Mouse (Mus musculus): ENCODE measurements around the gene N4bp2l2. TPM values are rescaled to one million over a fixed set of nuclear protein-coding genes. Genes with fewer than 3 reads are reported as not detected.
"Not testable (repeated sequence)": the region's sequence is repeated elsewhere in the genome, so short reads cannot be mapped to it uniquely, and the experiment has no call there.

N4bp2l2 gene
- polyA plus RNA-seq, 1 experiment from 2014 or later, result 39.4 TPM

GRCm38 (mm10) chr5:150672343-150672742 lies 6.4 kb upstream of the N4bp2l2 start:
- Histone ChIP-seq H3K27ac (no peak overlapping the region), H3K4me3 (replicated peaks) (no peak overlapping the region), H3K36me3 (replicated peaks) (no peaks in the 10 kb centered on the region), H3K4me1 (peaks cover 21% of the 10 kb centered on the region), H3K4me2 (no peak overlapping the region), H3K9ac (no peak overlapping the region), H3K27me3 (no peaks in the 10 kb centered on the region), H3K9me3 (no peaks in the 10 kb centered on the region)
- no peak for ATAC-seq (ENCODE audit: low FRiP score)
- 91% methylated on average over 7 of the region's 7 CpGs for WGBS

- Histone ChIP-seq H3K27ac (no peak overlapping the region), H3K4me3 (replicated peaks) (no peak overlapping the region), H3K27me3 (no peaks in the 10 kb centered on the region), H3K9me3 (no peaks in the 10 kb centered on the region), H3K4me1 (peaks cover 8% of the 10 kb centered on the region), H3K9ac (no peak overlapping the region), H3K4me2 (no peak overlapping the region), H3K36me3 (replicated peaks) (no peaks in the 10 kb centered on the region)
- 59% methylated on average over 4 of the region's 4 CpGs for WGBS
- ATAC-seq (ENCODE audit: low FRiP score), result no peak
Measured at GRCm38 (mm10) chr5:150668731-150669130, 2.7 kb upstream of the N4bp2l2 start.

- Histone ChIP-seq H3K27me3 (no peaks in the 10 kb centered on the region), H3K4me1 (peaks cover 16% of the 10 kb centered on the region), H3K4me3 (replicated peaks) (peak overlapping the region; percentile 98), H3K36me3 (replicated peaks) (peaks cover 18% of the 10 kb centered on the region), H3K9me3 (no peaks in the 10 kb centered on the region), H3K27ac (peak overlapping the region; percentile 90), H3K4me2 (peak overlapping the region; percentile 69), H3K9ac (peak overlapping the region; percentile 93)
- ATAC-seq (ENCODE audit: low FRiP score), result peak; percentile 98
- WGBS, result under 1% methylated on average over 52 of the region's 52 CpGs
Measured at GRCm38 (mm10) chr5:150665132-150665954, 640 bp downstream of the N4bp2l2 start.

DNA sequence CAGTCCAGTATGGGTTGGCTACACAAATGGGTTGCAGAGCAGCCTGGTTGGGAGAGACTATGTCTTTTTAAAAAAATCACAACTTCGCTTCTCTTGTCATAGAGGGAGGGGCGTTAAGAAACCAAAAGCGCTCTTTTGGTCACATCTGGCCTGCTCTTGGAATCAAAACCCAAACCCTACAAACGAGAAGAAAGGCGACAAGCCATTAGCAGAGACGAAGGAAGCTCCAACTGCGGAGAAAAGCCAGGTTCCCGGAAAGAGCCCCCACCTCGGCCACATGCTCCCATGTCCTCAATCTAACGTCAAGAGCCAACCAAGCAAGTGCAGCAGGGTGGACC lies 1.2 kb downstream of the N4bp2l2 start:
- peak overlapping the region; percentile 69 for H3K4me2 ChIP-seq
- peaks cover 18% of the 10 kb centered on the region for H3K36me3 ChIP-seq (replicated peaks)
- H3K9ac ChIP-seq, result peak overlapping the region; percentile 93
- peaks cover 16% of the 10 kb centered on the region for H3K4me1 ChIP-seq
- no peaks in the 10 kb centered on the region for H3K9me3 ChIP-seq
- no peak for ATAC-seq (ENCODE audit: low FRiP score)
- 1% methylated on average over 10 of the region's 10 CpGs for WGBS
- H3K27me3 ChIP-seq, result no peaks in the 10 kb centered on the region
- H3K4me3 ChIP-seq (replicated peaks), result peak overlapping the region; percentile 98
- H3K27ac ChIP-seq, result peak overlapping the region; percentile 90

- WGBS, result 95% methylated on average over 7 of the region's 7 CpGs
- H3K9me3 ChIP-seq; ATAC-seq (ENCODE audit: low FRiP score); H3K4me3 ChIP-seq (replicated peaks); H3K27me3 ChIP-seq; H3K9ac ChIP-seq; H3K27ac ChIP-seq: not testable (repeated sequence)
- H3K36me3 ChIP-seq (replicated peaks), result peaks cover 18% of the 10 kb centered on the region
- peak overlapping the region; percentile 15; the same call in 1 of the 2 replicates for H3K4me2 ChIP-seq
- peaks cover 16% of the 10 kb centered on the region for H3K4me1 ChIP-seq
Measured at GRCm38 (mm10) chr5:150663926-150664325, 2.1 kb downstream of the N4bp2l2 start.

GRCm38 (mm10) chr5:150660296-150660695 lies 5.7 kb downstream of the N4bp2l2 start:
- H3K4me2 ChIP-seq; H3K9ac ChIP-seq; H3K27ac ChIP-seq; H3K9me3 ChIP-seq; ATAC-seq (ENCODE audit: low FRiP score); H3K4me3 ChIP-seq (replicated peaks); H3K27me3 ChIP-seq: not testable (repeated sequence)
- 95% methylated on average over 3 of the region's 3 CpGs for WGBS
- Histone ChIP-seq H3K36me3 (replicated peaks) (peaks cover 18% of the 10 kb centered on the region), H3K4me1 (peaks cover 30% of the 10 kb centered on the region)

DNA sequence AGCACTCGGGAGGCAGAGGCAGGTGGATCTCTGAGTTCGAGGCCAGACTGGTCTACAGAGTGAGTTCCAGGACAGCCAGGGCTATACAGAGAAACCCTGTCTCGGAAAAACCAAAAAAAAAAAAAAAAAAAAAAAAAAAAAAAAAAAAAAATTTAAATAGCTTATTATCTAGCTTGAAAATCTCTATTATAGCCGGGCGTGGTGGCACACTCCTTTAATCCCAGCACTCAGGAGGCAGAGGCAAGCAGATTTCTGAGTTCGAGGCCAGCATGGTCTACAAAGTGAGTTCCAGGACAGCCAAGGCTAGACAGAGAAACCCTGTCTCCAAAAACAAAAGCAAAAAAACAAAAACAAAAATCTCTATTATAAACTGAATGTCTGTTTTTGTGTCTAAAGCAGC lies 6.6 kb downstream of the N4bp2l2 start:
- peaks cover 27% of the 10 kb centered on the region for H3K4me1 ChIP-seq
- peaks cover 18% of the 10 kb centered on the region for H3K36me3 ChIP-seq (replicated peaks)
- H3K27me3 ChIP-seq; H3K9me3 ChIP-seq; H3K4me3 ChIP-seq (replicated peaks); H3K27ac ChIP-seq; ATAC-seq (ENCODE audit: low FRiP score); H3K4me2 ChIP-seq; H3K9ac ChIP-seq: not testable (repeated sequence)
- WGBS, result 97% methylated on average over 6 of the region's 6 CpGs

DNA sequence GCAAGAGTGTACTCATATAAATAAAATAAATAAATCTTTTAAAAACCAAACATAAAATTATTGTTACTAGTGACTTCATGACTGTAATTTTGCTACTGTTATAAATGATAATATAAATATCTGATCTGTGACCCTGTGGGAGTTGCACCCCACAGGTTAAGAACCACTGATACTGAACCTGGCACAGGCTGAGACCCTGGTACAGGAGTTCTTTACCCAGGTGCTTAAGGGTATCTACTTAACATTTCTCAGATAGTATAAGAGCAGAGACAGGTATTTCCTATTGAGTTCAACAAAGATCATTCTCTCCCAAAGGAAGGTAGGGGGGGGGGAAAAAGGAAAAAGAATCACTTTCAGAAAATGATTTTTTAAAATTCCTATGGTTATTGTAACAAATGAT lies 11.4 kb downstream of the N4bp2l2 start:
- H3K4me2 ChIP-seq, result no peak overlapping the region
- H3K9me3 ChIP-seq, result no peaks in the 10 kb centered on the region
- no peak for ATAC-seq (ENCODE audit: low FRiP score)
- no peaks in the 10 kb centered on the region for H3K27me3 ChIP-seq
- H3K36me3 ChIP-seq (replicated peaks), result peaks cover 4% of the 10 kb centered on the region; the same call in 1 of the 2 replicates
- H3K9ac ChIP-seq, result no peak overlapping the region
- no peak overlapping the region for H3K27ac ChIP-seq
- H3K4me1 ChIP-seq, result peaks cover 14% of the 10 kb centered on the region
- H3K4me3 ChIP-seq (replicated peaks), result no peak overlapping the region

- peaks cover 16% of the 10 kb centered on the region for H3K36me3 ChIP-seq (replicated peaks)
- no peak overlapping the region for H3K9ac ChIP-seq
- no peaks in the 10 kb centered on the region for H3K9me3 ChIP-seq
- H3K27ac ChIP-seq, result no peak overlapping the region
- WGBS, result 89% methylated on average over 2 of the region's 2 CpGs
- H3K4me2 ChIP-seq, result no peak overlapping the region
- H3K4me3 ChIP-seq (replicated peaks), result no peak overlapping the region
- H3K27me3 ChIP-seq, result no peaks in the 10 kb centered on the region
- ATAC-seq (ENCODE audit: low FRiP score), result no peak
- peaks cover 1% of the 10 kb centered on the region; the same call in 1 of the 2 replicates for H3K4me1 ChIP-seq
Measured at GRCm38 (mm10) chr5:150652578-150652977, 13.4 kb downstream of the N4bp2l2 start.

- Histone ChIP-seq H3K9me3 (no peaks in the 10 kb centered on the region), H3K9ac (no peak overlapping the region), H3K27me3 (no peaks in the 10 kb centered on the region), H3K4me3 (replicated peaks) (no peak overlapping the region), H3K36me3 (replicated peaks) (peaks cover 35% of the 10 kb centered on the region), H3K4me1 (no peaks in the 10 kb centered on the region), H3K4me2 (no peak overlapping the region), H3K27ac (no peak overlapping the region)
- no peak for ATAC-seq (ENCODE audit: low FRiP score)
- WGBS, result 93% methylated on average over 4 of the region's 4 CpGs
Measured at GRCm38 (mm10) chr5:150644926-150645325, 21.1 kb downstream of the N4bp2l2 start.

- 94% methylated on average over 4 of the region's 4 CpGs for WGBS
- H3K4me1 ChIP-seq; H3K9ac ChIP-seq; H3K4me2 ChIP-seq; H3K27me3 ChIP-seq; ATAC-seq (ENCODE audit: low FRiP score); H3K4me3 ChIP-seq (replicated peaks); H3K9me3 ChIP-seq; H3K27ac ChIP-seq: not testable (repeated sequence)
- H3K36me3 ChIP-seq (replicated peaks), result peaks cover 20% of the 10 kb centered on the region
Measured at GRCm38 (mm10) chr5:150643390-150643789, 22.6 kb downstream of the N4bp2l2 start.

DNA sequence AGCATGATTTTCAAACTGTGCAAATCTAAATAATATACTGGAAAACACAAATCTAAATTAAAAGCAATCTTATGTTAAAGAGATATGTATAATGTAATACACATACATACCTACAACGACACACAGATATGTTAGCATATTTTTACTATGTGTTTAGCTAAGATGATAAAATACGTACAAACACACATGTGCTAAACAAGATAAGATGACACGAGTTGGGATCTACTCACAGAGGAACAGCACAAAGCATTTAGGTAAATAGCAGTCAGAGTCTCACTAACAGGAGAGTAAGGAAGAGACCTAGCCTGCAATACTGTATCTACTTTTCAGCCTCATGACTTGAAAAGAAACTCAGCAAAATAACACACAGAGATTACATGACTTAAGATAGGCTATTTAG lies 24.5 kb downstream of the N4bp2l2 start:
- Histone ChIP-seq H3K27ac (no peak overlapping the region), H3K36me3 (replicated peaks) (peaks cover 25% of the 10 kb centered on the region), H3K4me1 (no peaks in the 10 kb centered on the region), H3K4me2 (no peak overlapping the region), H3K9me3 (no peaks in the 10 kb centered on the region), H3K9ac (no peak overlapping the region), H3K4me3 (replicated peaks) (no peak overlapping the region), H3K27me3 (no peaks in the 10 kb centered on the region)
- 91% methylated on average over 3 of the region's 3 CpGs for WGBS
- ATAC-seq (ENCODE audit: low FRiP score), result no peak

DNA sequence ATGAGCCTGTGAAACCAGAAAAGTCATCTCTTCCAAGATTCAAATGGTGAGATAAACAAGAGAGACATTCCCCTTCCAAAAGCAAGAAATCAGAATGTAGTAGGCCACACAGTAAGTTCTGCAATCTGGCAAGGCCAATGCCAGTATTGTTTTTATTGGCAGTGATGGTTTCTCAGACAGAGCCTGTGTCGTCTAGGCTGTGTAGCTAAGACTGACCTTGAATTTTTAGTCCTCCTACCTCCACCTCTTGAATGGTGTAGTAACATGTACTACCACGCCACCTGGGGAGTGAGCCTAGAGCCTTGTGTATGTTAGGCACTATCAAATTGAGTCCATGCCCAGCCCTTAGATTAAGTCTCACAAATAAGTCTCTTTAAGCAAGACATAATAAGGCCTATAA lies 36.3 kb downstream of the N4bp2l2 start:
- no peak for ATAC-seq (ENCODE audit: low FRiP score)
- H3K4me1 ChIP-seq, result no peaks in the 10 kb centered on the region
- 94% methylated on average over 2 of the region's 2 CpGs for WGBS
- no peaks in the 10 kb centered on the region for H3K27me3 ChIP-seq
- H3K27ac ChIP-seq, result no peak overlapping the region
- H3K36me3 ChIP-seq (replicated peaks), result peaks cover 4% of the 10 kb centered on the region; the same call in 1 of the 2 replicates
- H3K4me3 ChIP-seq (replicated peaks), result no peak overlapping the region
- H3K4me2 ChIP-seq, result no peak overlapping the region
- H3K9me3 ChIP-seq, result no peaks in the 10 kb centered on the region
- H3K9ac ChIP-seq, result no peak overlapping the region
